Mouse (Mus musculus) thymus, adult 2 months (tissue): ENCODE measurements around the gene Etl4. TPM values are rescaled to one million over a fixed set of nuclear protein-coding genes. Genes with fewer than 3 reads are reported as not detected.

ENCODE experiments used
- DNase-seq: peaks from one replicate; pipeline ENCODE4 v3.0.0; 2021
- H3K27ac ChIP-seq: fragments of 200-500 bp; 2 replicates; pipeline ENCODE4 v1.5.1; 2012; ENCODE audit warnings: low read length, control low read depth; ENCODE audit not compliant: control insufficient read depth, insufficient read depth
- H3K27me3 ChIP-seq: fragments of 200-500 bp; 2 replicates; pipeline ENCODE4 v1.6.1; 2012; ENCODE audit warnings: mild to moderate bottlenecking, low read length, moderate library complexity, mixed read lengths; ENCODE audit not compliant: control insufficient read depth, insufficient read depth
- H3K36me3 ChIP-seq: fragments of 200-500 bp; 2 replicates; pipeline ENCODE4 v1.6.1; 2012; ENCODE audit warnings: mild to moderate bottlenecking, low read length, moderate library complexity; ENCODE audit not compliant: control insufficient read depth, insufficient read depth
- H3K4me1 ChIP-seq: fragments of 200-500 bp; replicated peaks from 2 replicates; pipeline ENCODE4 v1.6.1; 2012; ENCODE audit warnings: low read length; ENCODE audit not compliant: control insufficient read depth, insufficient read depth
- H3K4me3 ChIP-seq: fragments of 200-500 bp; 2 replicates; pipeline ENCODE4 v1.5.1; 2012; ENCODE audit warnings: mild to moderate bottlenecking, low read length, control low read depth, moderate library complexity; ENCODE audit not compliant: control insufficient read depth, insufficient read depth
- CTCF ChIP-seq: fragments of 200-500 bp; IDR thresholded peaks from 2 replicates; pipeline ENCODE4 v1.5.1; 2012; ENCODE audit warnings: mild to moderate bottlenecking, control low read depth, low read length, moderate library complexity, borderline replicate concordance; ENCODE audit not compliant: control insufficient read depth, poor library complexity, insufficient read depth; ENCODE audit errors: extremely low read depth
- POLR2A ChIP-seq: fragments of 200-500 bp; IDR thresholded peaks from 2 replicates; pipeline ENCODE4 v1.6.1; 2012; ENCODE audit warnings: mild to moderate bottlenecking, low read length, control low read depth, moderate library complexity; ENCODE audit not compliant: control insufficient read depth, poor library complexity, insufficient read depth; ENCODE audit errors: extremely low read depth
- WGBS: fragments of 180-500 bp; shearing (Covaris S2); methylation state at CpG from one replicate; pipeline ENCODE4 v1.1.7; 2018; 5-methylcytosine and 5-hydroxymethylcytosine counted together
- polyA plus RNA-seq: library from polyadenylated mRNA; depleted of rRNA; stranded (reverse); fragments of >200 nt; gene quantifications from 2 replicates; pipeline ENCODE4 v1.2.3, GENCODE M21; 2012

Etl4 gene
- polyA plus RNA-seq, 1 experiment = 9.7 TPM

DNA sequence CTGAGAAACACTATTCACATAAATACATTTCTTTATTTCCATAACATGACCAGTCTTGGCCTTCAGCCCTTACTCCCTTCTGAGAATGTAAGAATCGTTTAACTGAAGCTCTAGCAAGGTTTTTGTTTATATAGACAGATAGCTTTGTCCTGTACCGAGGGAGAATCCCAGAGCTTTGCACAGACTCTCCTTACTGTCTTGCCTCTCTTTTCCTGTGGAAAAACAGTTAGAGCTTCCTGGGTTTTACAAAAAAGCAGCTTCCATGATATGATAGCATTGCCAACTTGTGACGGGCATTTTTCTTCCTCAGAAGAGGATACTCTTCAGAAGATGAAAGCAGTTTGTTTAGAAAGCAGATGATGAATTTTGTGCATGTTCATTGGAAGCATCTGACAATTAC is 541.4 kb downstream of the Etl4 start:
- no peaks in the 10 kb centered on the region for H3K4me1 ChIP-seq
- 76% methylated on average over 3 of the region's 3 CpGs for WGBS
- no peaks in the 10 kb centered on the region for H3K36me3 ChIP-seq
- no peaks in the 10 kb centered on the region for H3K27me3 ChIP-seq
- no peak for DNase-seq
- no peak overlapping the region for H3K4me3 ChIP-seq
- no peak overlapping the region for H3K27ac ChIP-seq
- TF ChIP-seq CTCF = no peak
- no peak for TF ChIP-seq POLR2A

GRCm38 (mm10) chr2:20453506-20454206 is 544.1 kb downstream of the Etl4 start:
- H3K4me1 ChIP-seq = no peaks in the 10 kb centered on the region
- H3K4me3 ChIP-seq = no peak overlapping the region
- no peaks in the 10 kb centered on the region for H3K27me3 ChIP-seq
- DNase-seq = no peak
- no peaks in the 10 kb centered on the region for H3K36me3 ChIP-seq
- TF ChIP-seq CTCF = no peak
- no peak for TF ChIP-seq POLR2A
- no peak overlapping the region for H3K27ac ChIP-seq
- 70% methylated on average over 3 of the region's 3 CpGs for WGBS

- WGBS = 90% methylated on average over 2 of the region's 2 CpGs
- no peak for TF ChIP-seq POLR2A
- no peak for TF ChIP-seq CTCF
- H3K27ac ChIP-seq = no peak overlapping the region
- no peak for DNase-seq
- H3K4me3 ChIP-seq = no peak overlapping the region
- H3K4me1 ChIP-seq = no peaks in the 10 kb centered on the region
- no peaks in the 10 kb centered on the region for H3K27me3 ChIP-seq
- no peaks in the 10 kb centered on the region for H3K36me3 ChIP-seq
Measured at GRCm38 (mm10) chr2:20479199-20479598, 569.6 kb downstream of the Etl4 start.

DNA sequence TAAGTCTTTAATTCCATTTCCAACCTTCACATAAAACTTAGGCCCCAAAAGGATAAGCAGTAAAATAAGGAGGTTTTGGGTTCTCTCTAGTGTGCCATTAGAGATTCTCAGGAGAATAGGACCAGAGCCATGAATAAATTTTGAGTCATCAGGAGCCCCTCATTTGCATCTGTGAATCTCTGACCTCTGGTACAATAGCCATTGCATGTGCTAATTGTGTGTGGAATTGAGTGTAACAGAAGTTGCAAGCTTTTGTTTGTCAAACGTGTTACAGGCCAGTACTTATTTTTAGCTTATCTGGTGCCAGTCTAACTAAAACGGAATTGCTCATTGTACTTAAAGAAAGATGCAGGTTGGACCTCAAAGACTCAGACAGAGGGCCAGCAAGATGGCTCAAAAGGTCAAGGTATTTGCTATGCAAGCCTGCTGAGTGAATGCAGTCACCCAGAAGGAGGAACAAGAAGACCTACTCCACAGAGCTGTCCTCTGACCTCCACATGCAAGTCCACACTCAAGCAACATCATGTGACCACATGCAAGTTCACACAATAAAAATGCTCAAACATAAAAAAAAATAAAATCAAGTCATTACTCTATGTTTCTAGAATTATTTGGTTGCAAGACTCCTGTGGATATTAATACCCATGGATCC is 576.7 kb downstream of the Etl4 start:
- Histone ChIP-seq H3K4me3 (no peak overlapping the region), H3K27ac (no peak overlapping the region), H3K36me3 (no peaks in the 10 kb centered on the region), H3K27me3 (no peaks in the 10 kb centered on the region), H3K4me1 (no peaks in the 10 kb centered on the region)
- DNase-seq = no peak
- WGBS = 69% methylated on average over 2 of the region's 2 CpGs
- TF ChIP-seq POLR2A = no peak
- TF ChIP-seq CTCF = no peak

- 64% methylated on average over 3 of the region's 3 CpGs for WGBS
- Histone ChIP-seq H3K4me3 (no peak overlapping the region), H3K27me3 (no peaks in the 10 kb centered on the region)
Measured at GRCm38 (mm10) chr2:20489090-20489489, 579.5 kb downstream of the Etl4 start.

GRCm38 (mm10) chr2:20492125-20492524 is 582.5 kb downstream of the Etl4 start:
- no peak for TF ChIP-seq CTCF
- TF ChIP-seq POLR2A = no peak
- no peaks in the 10 kb centered on the region for H3K36me3 ChIP-seq
- no peaks in the 10 kb centered on the region for H3K4me1 ChIP-seq
- no peak overlapping the region for H3K27ac ChIP-seq
- no peak for DNase-seq
- no peaks in the 10 kb centered on the region for H3K27me3 ChIP-seq
- WGBS = 55% methylated on average over 2 of the region's 2 CpGs
- H3K4me3 ChIP-seq = no peak overlapping the region

More at GRCm38 (mm10) chr2:20489090-20489489, 579.5 kb downstream of the Etl4 start:
- no peak overlapping the region for H3K27ac ChIP-seq
- no peaks in the 10 kb centered on the region for H3K4me1 ChIP-seq
- H3K36me3 ChIP-seq = no peaks in the 10 kb centered on the region
- no peak for TF ChIP-seq CTCF
- no peak for TF ChIP-seq POLR2A
- DNase-seq = no peak

- Histone ChIP-seq H3K4me1 (no peaks in the 10 kb centered on the region), H3K27me3 (no peaks in the 10 kb centered on the region), H3K36me3 (no peaks in the 10 kb centered on the region), H3K27ac (no peak overlapping the region), H3K4me3 (no peak overlapping the region)
- WGBS = 91% methylated on average over 2 of the region's 2 CpGs
- DNase-seq = no peak
- TF ChIP-seq POLR2A (no peak), CTCF (no peak)
Measured at GRCm38 (mm10) chr2:20493806-20494205, 584.2 kb downstream of the Etl4 start.
